Mouse (Mus musculus) heart, embryonic 12.5 days (tissue): ENCODE measurements around the gene Serpinh1. TPM values are rescaled to one million over a fixed set of nuclear protein-coding genes. Genes with fewer than 3 reads are reported as not detected.

ENCODE experiments used
- ATAC-seq: fragments of 200-750 bp; cut with Nextera tagmentation; 2 replicates; pipeline ENCODE4 v1.8.0; 2017; ENCODE audit warnings: moderate TSS enrichment, moderate library complexity; ENCODE audit not compliant: insufficient number of reproducible peaks, low FRiP score
- H3K27ac ChIP-seq: fragments of 300-500 bp; sonication (generic); 2 replicates; pipeline ENCODE4 v1.5.1; 2016; ENCODE audit warnings: mild to moderate bottlenecking, moderate library complexity; ENCODE audit not compliant: poor library complexity, severe bottlenecking
- H3K27me3 ChIP-seq: fragments of 300-500 bp; sonication (generic); replicated peaks from 2 replicates; pipeline ENCODE4 v1.6.1; 2016; ENCODE audit warnings: mild to moderate bottlenecking, moderate library complexity
- H3K36me3 ChIP-seq: fragments of 300-500 bp; sonication (generic); 2 replicates; pipeline ENCODE4 v1.6.1; 2016; ENCODE audit warnings: mild to moderate bottlenecking, moderate library complexity
- H3K4me1 ChIP-seq: fragments of 300-500 bp; sonication (generic); replicated peaks from 2 replicates; pipeline ENCODE4 v1.6.1; 2016; ENCODE audit warnings: mild to moderate bottlenecking
- H3K4me2 ChIP-seq: fragments of 300-500 bp; sonication (generic); 2 replicates; pipeline ENCODE4 v1.6.1; 2016; ENCODE audit warnings: mild to moderate bottlenecking, moderate library complexity
- H3K4me3 ChIP-seq: fragments of 300-500 bp; sonication (generic); 2 replicates; pipeline ENCODE4 v1.5.1; 2016; ENCODE audit warnings: mild to moderate bottlenecking
- H3K9ac ChIP-seq: fragments of 300-500 bp; sonication (generic); 2 replicates; pipeline ENCODE4 v1.6.1; 2016; ENCODE audit warnings: mild to moderate bottlenecking, moderate library complexity
- H3K9me3 ChIP-seq: fragments of 300-500 bp; sonication (generic); replicated peaks from 2 replicates; pipeline ENCODE4 v1.6.1; 2016; ENCODE audit warnings: mild to moderate bottlenecking, moderate library complexity
- WGBS: fragments of 180-500 bp; shearing (Covaris S2); methylation state at CpG from one replicate; pipeline ENCODE4 v1.1.7; 2016; 5-methylcytosine and 5-hydroxymethylcytosine counted together
- polyA plus RNA-seq: library from polyadenylated mRNA; unstranded; fragments of >200 nt; fragmentation: Nextera tagmentation; extraction: Ambion mirVana; gene quantifications from 2 replicates; pipeline ENCODE4 v1.2.1, GENCODE M21; 2016

Gene Serpinh1
- 1,302 and 1,316 TPM in 2 replicates for polyA plus RNA-seq

DNA sequence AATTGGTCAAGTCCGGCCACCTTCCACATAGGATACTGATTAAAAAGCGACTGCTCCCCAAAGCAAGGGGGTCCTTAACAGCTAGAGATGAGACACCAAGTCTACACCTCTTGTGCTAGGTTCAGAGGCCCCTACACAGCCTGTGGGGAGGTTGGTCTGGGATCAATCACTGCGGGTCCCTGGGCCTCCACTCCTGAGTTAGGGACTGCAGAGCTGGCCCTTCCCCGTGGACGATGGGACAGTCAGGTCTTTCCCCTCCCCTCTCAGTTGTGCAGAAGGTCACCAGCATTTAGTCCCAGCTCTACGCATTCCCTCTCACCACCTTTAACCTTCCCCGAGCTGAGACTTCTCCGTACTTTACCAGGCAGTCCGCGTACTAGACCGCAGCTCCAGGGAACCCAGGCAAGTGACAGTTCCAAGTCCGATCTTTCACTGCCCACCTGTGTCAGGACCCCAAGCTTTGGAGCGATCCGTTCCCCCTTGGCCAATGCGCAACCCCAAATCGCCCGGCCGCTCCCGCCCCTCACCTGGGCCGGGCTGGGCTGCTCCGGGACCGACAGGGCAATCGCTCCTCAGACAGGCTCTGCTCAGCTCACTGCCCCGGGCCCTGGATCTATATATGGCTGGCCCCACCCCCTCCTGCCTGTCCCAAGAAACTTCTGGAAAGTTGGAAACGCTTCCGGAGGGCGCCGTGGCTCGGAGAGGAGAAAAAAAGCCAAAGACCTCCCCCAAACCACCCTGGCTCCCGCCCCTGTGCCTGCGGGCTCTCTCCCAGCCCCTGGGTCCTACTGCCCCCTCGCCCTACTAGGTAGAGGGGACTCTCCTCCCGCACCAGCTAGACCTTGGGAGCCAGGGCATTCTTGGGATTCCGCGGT, at the start of gene Serpinh1:
Gene Serpinh1 (minus strand): TSS at position 714 of the 875 bp plus-strand sequence.
- peak within 1 kb of the TSS; percentile 93 for H3K4me2 ChIP-seq
- H3K4me1 ChIP-seq: peaks cover 72% of the 10 kb centered on the region
- H3K9me3 ChIP-seq: no peaks in the 10 kb centered on the region
- H3K9ac ChIP-seq: peak within 1 kb of the TSS; percentile 95
- peaks cover 30% of the 10 kb centered on the region for H3K36me3 ChIP-seq
- ATAC-seq: peak; percentile 80
- H3K4me3 ChIP-seq: peak within 1 kb of the TSS; percentile 75
- no peaks in the 10 kb centered on the region for H3K27me3 ChIP-seq
- WGBS: under 1% methylated on average over 35 of the region's 35 CpGs
- peak within 1 kb of the TSS; percentile 99 for H3K27ac ChIP-seq

DNA sequence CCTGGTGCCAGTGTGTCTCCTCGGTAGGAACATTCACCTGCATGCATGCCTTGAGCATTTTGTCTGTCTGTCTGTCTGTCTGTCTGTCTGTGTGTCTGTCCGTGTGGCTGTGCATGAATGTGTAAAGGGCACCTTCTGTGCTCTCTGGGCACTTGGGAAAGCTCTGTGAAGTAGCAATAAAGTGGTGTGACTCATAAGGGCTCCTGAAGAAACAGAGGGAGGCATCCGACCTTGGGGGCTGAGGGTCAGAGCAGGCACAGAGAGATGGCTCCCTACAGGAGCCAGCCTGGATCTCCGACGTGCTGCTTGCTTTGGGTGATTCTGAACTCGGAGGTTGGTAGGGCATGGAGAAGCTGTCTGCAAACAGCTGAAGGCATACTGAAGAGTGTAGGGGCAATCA, 49.4 kb upstream of the Serpinh1 start:
- WGBS: 63% methylated on average over 6 of the region's 6 CpGs
- no peak for ATAC-seq
- Histone ChIP-seq H3K9me3 (no peaks in the 10 kb centered on the region), H3K4me2 (no peak overlapping the region), H3K9ac (no peak overlapping the region), H3K27ac (no peak overlapping the region), H3K36me3 (peaks cover 23% of the 10 kb centered on the region), H3K27me3 (no peaks in the 10 kb centered on the region), H3K4me3 (no peak overlapping the region), H3K4me1 (peaks cover 50% of the 10 kb centered on the region)

DNA sequence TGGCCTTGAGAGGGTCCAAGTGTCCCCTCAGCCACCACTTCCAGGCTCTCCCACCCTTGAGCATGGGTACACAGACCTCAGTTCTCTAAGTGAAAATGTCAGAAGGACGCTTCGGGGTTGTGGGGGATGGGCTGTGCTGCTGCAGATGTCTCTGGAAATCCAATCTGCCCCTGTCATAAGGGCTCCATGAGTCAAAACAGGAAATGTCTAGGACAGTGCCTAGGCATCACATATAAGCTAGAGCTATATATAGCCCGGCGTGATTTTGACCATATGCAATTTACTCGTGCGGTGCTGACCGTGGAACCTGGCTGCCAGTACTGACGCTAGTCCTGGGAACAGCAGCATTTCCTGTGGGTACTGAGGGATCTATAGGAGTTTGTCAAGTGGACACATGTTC, 48.3 kb upstream of the Serpinh1 start:
- Histone ChIP-seq H3K4me1 (peaks cover 58% of the 10 kb centered on the region), H3K27ac (no peak overlapping the region), H3K36me3 (peaks cover 23% of the 10 kb centered on the region), H3K4me2 (no peak overlapping the region), H3K9ac (no peak overlapping the region), H3K27me3 (no peaks in the 10 kb centered on the region), H3K4me3 (no peak overlapping the region), H3K9me3 (no peaks in the 10 kb centered on the region)
- WGBS: 49% methylated on average over 8 of the region's 8 CpGs
- 0 out of 2 replicates have a peak, but pooled peaks have one; percentile 18 for ATAC-seq

DNA sequence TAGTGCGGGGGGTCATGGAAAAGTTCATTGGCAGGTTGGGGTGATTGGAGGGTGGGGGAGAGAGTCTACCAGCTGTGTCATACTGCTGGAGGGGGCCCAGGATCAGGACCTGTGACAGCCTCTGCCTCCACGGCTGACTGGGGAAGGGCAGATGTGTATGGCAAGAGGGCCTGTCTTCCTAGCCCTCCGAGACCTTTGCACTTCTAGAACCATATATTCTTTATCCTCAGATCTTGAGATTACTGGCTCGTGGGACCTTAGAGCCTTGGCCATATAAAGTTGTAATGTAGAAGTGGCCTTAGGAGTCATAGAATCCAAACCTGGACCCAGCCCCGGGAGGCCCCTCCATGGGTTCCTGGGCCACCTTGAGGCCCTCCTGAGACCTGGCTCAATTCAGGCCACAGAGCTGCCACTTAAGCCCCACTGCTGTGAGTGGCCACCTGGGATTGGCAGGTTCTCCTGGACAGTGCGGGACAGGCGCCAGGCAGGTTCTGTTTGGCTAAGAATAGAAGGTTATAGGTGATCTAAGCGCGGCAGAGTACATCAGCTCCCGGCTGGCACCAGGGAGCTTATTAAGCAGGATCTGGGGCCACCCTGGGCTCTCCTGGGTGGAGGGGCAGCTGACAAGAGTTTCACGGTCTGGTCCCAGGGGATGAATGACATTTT, 44.1 kb upstream of the Serpinh1 start:
- Histone ChIP-seq H3K4me2 (no peak overlapping the region), H3K4me1 (peaks cover 64% of the 10 kb centered on the region), H3K27ac (peak overlapping the region; percentile 22; the same call in 1 of the 2 replicates), H3K36me3 (peaks cover 35% of the 10 kb centered on the region), H3K9me3 (no peaks in the 10 kb centered on the region), H3K9ac (no peak overlapping the region), H3K4me3 (no peak overlapping the region), H3K27me3 (no peaks in the 10 kb centered on the region)
- 60% methylated on average over 11 of the region's 11 CpGs for WGBS
- no peak for ATAC-seq

DNA sequence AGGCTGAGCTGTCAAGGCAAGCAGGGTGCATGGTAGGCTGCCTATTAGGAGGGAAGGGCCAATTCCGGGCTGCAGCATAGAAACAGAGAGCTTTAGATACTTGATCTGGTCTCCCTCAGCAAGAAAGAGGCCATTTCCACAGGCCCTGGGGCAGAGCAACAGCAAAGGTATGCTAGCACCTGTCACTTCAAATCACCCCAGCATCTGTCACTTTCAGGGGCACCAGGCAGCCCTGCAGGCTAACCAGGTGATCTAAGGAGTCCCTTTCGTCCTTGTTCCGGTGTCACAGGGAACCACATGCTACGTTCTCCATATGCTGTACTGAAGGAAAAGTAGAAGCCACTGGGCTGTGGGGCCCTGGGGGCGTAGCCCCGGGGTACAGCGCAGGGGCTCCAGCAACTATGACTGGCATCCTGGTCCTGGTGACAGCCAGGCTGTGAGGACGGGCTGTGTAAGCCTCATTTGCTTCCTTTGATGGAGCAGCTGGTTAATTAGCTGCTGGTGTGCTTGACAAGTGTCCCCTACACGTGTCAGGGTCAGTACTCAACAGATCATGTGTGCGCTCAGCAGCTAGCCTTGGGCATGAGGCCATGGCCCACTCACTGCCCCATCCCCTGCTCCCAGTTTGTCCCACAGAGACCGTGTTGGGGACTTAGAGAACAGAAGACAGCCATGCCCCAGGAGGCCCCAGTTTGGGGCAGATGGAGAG, 43.0 kb upstream of the Serpinh1 start:
- no peak for ATAC-seq
- Histone ChIP-seq H3K4me3 (no peak overlapping the region), H3K4me1 (peaks cover 64% of the 10 kb centered on the region), H3K9ac (0 out of 2 replicates have a peak overlapping the region, but pooled peaks have one; percentile 11), H3K9me3 (no peaks in the 10 kb centered on the region), H3K4me2 (no peak overlapping the region; the same call in 1 of the 2 replicates), H3K27me3 (no peaks in the 10 kb centered on the region), H3K36me3 (peaks cover 45% of the 10 kb centered on the region), H3K27ac (peak overlapping the region; percentile 22)
- 57% methylated on average over 11 of the region's 11 CpGs for WGBS

DNA sequence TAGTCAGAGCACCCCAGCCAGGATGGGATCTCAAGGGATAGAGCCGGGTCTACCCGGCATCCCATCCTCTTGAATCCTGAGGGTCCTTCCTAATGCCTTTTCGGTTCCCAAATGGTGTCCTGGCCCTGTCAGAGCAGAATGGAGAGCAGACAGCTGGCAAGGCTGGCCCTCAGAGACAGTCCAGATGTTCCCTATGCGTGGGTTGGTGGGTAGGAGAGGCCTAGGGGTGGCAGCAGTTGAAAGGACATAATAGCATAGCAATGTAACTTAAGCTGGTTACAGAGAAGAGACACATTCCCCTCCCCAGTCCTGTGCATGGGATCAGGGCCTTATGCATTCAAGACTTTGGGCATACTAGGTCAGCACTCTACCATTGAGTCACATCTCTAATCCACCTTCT, 42.3 kb upstream of the Serpinh1 start:
- Histone ChIP-seq H3K4me1 (peaks cover 68% of the 10 kb centered on the region), H3K36me3 (peaks cover 49% of the 10 kb centered on the region)
- 78% methylated on average over 4 of the region's 4 CpGs for WGBS

DNA sequence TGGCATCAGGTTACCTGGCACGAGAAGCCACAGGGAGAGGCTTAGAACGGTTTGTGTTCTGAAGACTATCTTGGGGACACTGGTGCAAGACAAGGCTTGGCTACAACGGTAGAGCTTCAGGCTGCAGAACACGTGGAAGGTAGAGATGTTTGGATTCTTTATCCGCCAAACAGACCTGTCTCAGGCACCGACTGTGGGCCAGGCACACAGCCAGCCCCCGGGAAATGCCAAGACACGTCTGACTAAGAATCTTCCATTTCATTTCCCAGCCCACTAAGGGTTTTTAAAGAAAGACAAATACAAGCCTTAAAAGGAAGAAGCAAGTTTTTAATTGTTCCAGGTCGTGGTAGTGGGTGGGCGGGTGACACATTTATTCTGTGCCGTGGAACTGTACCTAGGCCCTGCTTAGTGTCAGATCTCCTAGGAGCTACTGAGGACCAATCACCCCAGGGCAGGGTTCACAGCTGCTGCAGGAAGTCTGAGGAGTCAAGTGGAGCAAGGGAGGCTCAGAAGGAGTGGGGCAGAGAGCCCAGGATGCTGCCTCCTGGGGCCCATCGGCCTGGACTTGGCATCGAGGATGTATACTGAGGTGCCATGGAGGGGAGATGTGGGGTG, 40.8 kb upstream of the Serpinh1 start:
- Histone ChIP-seq H3K9ac (no peak overlapping the region), H3K4me3 (no peak overlapping the region), H3K4me2 (no peak overlapping the region), H3K27me3 (no peaks in the 10 kb centered on the region), H3K9me3 (no peaks in the 10 kb centered on the region), H3K36me3 (peaks cover 40% of the 10 kb centered on the region), H3K4me1 (peaks cover 84% of the 10 kb centered on the region), H3K27ac (no peak overlapping the region)
- WGBS: 76% methylated on average over 13 of the region's 13 CpGs
- no peak for ATAC-seq

More for the DNA sequence above, 42.3 kb upstream of the Serpinh1 start:
- no peak for ATAC-seq
- no peak overlapping the region for H3K4me3 ChIP-seq
- no peak overlapping the region for H3K9ac ChIP-seq
- no peaks in the 10 kb centered on the region for H3K9me3 ChIP-seq
- no peak overlapping the region for H3K27ac ChIP-seq
- H3K4me2 ChIP-seq: no peak overlapping the region
- no peaks in the 10 kb centered on the region for H3K27me3 ChIP-seq

DNA sequence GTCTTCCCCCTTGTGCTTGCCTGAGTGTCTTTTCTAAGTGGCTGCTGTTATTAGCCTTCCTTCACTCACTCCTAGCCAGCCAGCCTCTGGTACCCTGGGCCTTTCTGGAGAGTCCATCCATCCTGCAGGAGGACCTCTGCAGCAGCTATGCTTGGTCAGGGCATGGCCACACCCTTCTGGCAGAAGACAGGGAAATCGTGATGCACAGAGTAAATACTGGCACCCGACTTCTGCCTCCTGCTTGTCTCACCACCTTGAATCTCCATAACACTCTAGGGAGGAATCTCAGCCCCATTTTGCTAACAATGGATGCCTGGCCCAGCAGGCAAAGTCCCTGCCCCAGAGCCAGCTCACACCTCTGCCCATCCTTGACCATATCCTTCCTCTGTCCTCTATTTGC, 39.7 kb upstream of the Serpinh1 start:
- Histone ChIP-seq H3K4me1 (peaks cover 88% of the 10 kb centered on the region), H3K27ac (no peak overlapping the region), H3K36me3 (peaks cover 48% of the 10 kb centered on the region), H3K4me3 (no peak overlapping the region), H3K4me2 (no peak overlapping the region), H3K9me3 (no peaks in the 10 kb centered on the region), H3K9ac (no peak overlapping the region), H3K27me3 (no peaks in the 10 kb centered on the region)
- ATAC-seq: no peak
- WGBS: 69% methylated on average over 2 of the region's 2 CpGs

DNA sequence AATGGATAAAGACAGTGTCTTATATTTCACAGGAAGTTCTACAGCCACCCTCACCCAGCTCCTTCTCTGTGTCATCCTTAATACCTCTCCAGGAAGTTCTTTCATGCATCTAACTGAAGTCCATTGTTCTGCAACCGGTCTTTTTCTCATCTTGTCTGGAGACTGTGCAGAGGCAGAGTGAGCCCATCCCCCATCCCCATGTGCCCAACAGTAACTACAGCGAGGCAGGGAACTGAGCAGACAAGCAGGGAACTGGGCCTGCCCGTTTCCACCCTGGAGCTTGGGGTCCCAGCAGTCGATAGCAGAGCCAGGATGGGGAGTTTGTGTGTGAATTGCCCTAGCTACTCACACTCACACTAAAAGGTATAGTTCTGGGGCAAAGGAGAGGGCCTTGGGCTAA, 37.5 kb upstream of the Serpinh1 start:
- ATAC-seq: no peak

DNA sequence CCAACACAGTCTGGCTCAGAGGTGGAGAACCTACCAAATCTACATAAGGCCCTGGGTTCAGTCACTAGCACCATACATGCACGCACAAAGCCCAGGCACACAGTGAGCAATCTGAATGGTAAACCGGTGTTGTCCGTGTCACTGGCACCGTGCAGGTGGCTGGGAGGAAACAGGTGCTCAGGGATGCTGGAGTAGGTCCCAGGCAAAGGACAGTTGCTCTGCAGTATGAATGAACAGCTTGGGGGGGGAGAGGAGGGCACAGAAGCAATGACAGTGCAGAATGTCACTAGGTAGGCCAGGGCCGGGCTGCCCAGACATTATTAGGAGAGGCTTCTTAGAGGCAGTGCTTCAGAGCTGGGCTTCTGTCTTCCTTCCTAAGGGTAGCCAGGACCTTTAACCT, 34.3 kb upstream of the Serpinh1 start:
- Histone ChIP-seq H3K27me3 (no peaks in the 10 kb centered on the region), H3K4me1 (peaks cover 96% of the 10 kb centered on the region), H3K9ac (0 out of 2 replicates have a peak overlapping the region, but pooled peaks have one; percentile 1), H3K9me3 (no peaks in the 10 kb centered on the region), H3K36me3 (peaks cover 35% of the 10 kb centered on the region), H3K4me2 (no peak overlapping the region), H3K4me3 (no peak overlapping the region), H3K27ac (no peak overlapping the region)
- 85% methylated on average over 5 of the region's 5 CpGs for WGBS
- no peak for ATAC-seq

More for the DNA sequence above, 37.5 kb upstream of the Serpinh1 start:
- no peaks in the 10 kb centered on the region for H3K9me3 ChIP-seq
- H3K4me2 ChIP-seq: no peak overlapping the region
- peaks cover 84% of the 10 kb centered on the region for H3K4me1 ChIP-seq
- 29% methylated on average over 4 of the region's 4 CpGs for WGBS
- H3K27me3 ChIP-seq: no peaks in the 10 kb centered on the region
- H3K9ac ChIP-seq: no peak overlapping the region
- no peak overlapping the region for H3K4me3 ChIP-seq
- peaks cover 56% of the 10 kb centered on the region for H3K36me3 ChIP-seq
- H3K27ac ChIP-seq: peak overlapping the region; percentile 43; the same call in 1 of the 2 replicates
